ENCODE assay signal across 11 mouse cellular contexts in genomic region chr4:97575447-97575846, GRCm38 (mm10).
DNase-seq lines count a peak whose midpoint lies in the region; ATAC-seq lines count a peak whose summit lies in the region.
"Had no signal": no experiment of that assay in that cellular context is flagged by ENCODE, and none has a peak within 500 bp of the region (broad histone marks: within the 10 kb centered on the region; RNA-seq: fewer than 3 reads in every experiment).

No protein-coding gene starts in this region.

- ATAC-seq in midbrain, embryonic 15.5 days (replicated peaks): no peak
- ATAC-seq in limb, embryonic 12.5 days (ENCODE audit: insufficient number of reproducible peaks, insufficient read depth, low FRiP score, low TSS enrichment, low read depth): peak; percentile 76

- H3K36me3 ChIP-seq in midbrain, embryonic 10.5 days: no peaks in the 10 kb centered on the region
- H3K36me3 ChIP-seq in midbrain, embryonic 15.5 days (replicated peaks): no peaks in the 10 kb centered on the region
- no peaks in the 10 kb centered on the region for H3K36me3 ChIP-seq in limb, embryonic 12.5 days
- H3K36me3 ChIP-seq: G1E; lung, embryonic 15.5 days; stomach, embryonic 15.5 days had no signal

- peak; percentile 19 for DNase-seq in midbrain, embryonic 10.5 days (ENCODE audit: low spot score)
- peak; percentile 28 to 66 for DNase-seq in frontal cortex, adult 2 months (ENCODE audit: extremely low spot score in 1 of 2, low spot score in 1 of 2)
- DNase-seq in kidney, adult 9 months: no peak
- DNase-seq in urinary bladder, postnatal 10 days (ENCODE audit: low spot score): no peak
- no peak for DNase-seq in urinary bladder, postnatal 4 days (ENCODE audit: low spot score in 2 of 2)
- no peak for DNase-seq in urinary bladder, postnatal 36 days (ENCODE audit: low spot score in 2 of 2)

- no peaks in the 10 kb centered on the region for H3K27me3 ChIP-seq in midbrain, embryonic 10.5 days (ENCODE audit: low read depth, poor library complexity, severe bottlenecking)
- H3K27me3 ChIP-seq in midbrain, embryonic 15.5 days (replicated peaks): no peaks in the 10 kb centered on the region
- H3K27me3 ChIP-seq in limb, embryonic 12.5 days: 0 out of 2 replicates have a peak, but pooled peaks cover 3% of the 10 kb centered on the region
- H3K27me3 ChIP-seq: lung, embryonic 15.5 days; stomach, embryonic 15.5 days had no signal

- WGBS in midbrain, embryonic 10.5 days: 62% methylated on average over 5 of the region's 5 CpGs
- WGBS in midbrain, embryonic 15.5 days: 28% methylated on average over 5 of the region's 5 CpGs
- 2% methylated on average over 5 of the region's 5 CpGs for WGBS in limb, embryonic 12.5 days

- no peak overlapping the region for H3K4me2 ChIP-seq in midbrain, embryonic 15.5 days
- peak overlapping the region; percentile 19; the same call in 1 of the 2 replicates for H3K4me2 ChIP-seq in limb, embryonic 12.5 days
- H3K4me2 ChIP-seq: lung, embryonic 15.5 days; stomach, embryonic 15.5 days had no signal

- H3K9ac ChIP-seq in midbrain, embryonic 15.5 days: no peak overlapping the region
- H3K9ac ChIP-seq in limb, embryonic 12.5 days (replicated peaks): no peak overlapping the region
- H3K9ac ChIP-seq: lung, embryonic 15.5 days; stomach, embryonic 15.5 days had no signal

- no peak overlapping the region for H3K4me3 ChIP-seq in midbrain, embryonic 10.5 days
- H3K4me3 ChIP-seq in midbrain, embryonic 15.5 days: no peak overlapping the region
- no peak overlapping the region for H3K4me3 ChIP-seq in limb, embryonic 12.5 days (replicated peaks)
- H3K4me3 ChIP-seq: lung, embryonic 15.5 days; stomach, embryonic 15.5 days had no signal

- H3K9me3 ChIP-seq in midbrain, embryonic 10.5 days (replicated peaks): no peaks in the 10 kb centered on the region
- no peaks in the 10 kb centered on the region for H3K9me3 ChIP-seq in midbrain, embryonic 15.5 days
- H3K9me3 ChIP-seq in limb, embryonic 12.5 days: no peaks in the 10 kb centered on the region
- H3K9me3 ChIP-seq: lung, embryonic 15.5 days; stomach, embryonic 15.5 days had no signal

- no peaks in the 10 kb centered on the region for H3K4me1 ChIP-seq in midbrain, embryonic 10.5 days
- 0 out of 2 replicates have a peak, but pooled peaks cover 3% of the 10 kb centered on the region for H3K4me1 ChIP-seq in midbrain, embryonic 15.5 days
- peaks cover 45% of the 10 kb centered on the region for H3K4me1 ChIP-seq in limb, embryonic 12.5 days (replicated peaks)
- H3K4me1 ChIP-seq: stomach, embryonic 15.5 days had no signal

- H3K27ac ChIP-seq in midbrain, embryonic 10.5 days (replicated peaks): no peak overlapping the region
- no peak overlapping the region for H3K27ac ChIP-seq in midbrain, embryonic 15.5 days
- no peak overlapping the region; the same call in 1 of the 2 replicates for H3K27ac ChIP-seq in limb, embryonic 12.5 days
- H3K27ac ChIP-seq: lung, embryonic 15.5 days; stomach, embryonic 15.5 days had no signal

Comparison
In these comparisons a context has a peak if more than half of its experiments do, and no peak if none do; other contexts are left out.
1. DNase-seq: peak in midbrain, embryonic 10.5 days (single experiment) and frontal cortex, adult 2 months (2 of 2); none in kidney, adult 9 months (single experiment), urinary bladder, postnatal 10 days (single experiment), urinary bladder, postnatal 4 days (0 of 2) and urinary bladder, postnatal 36 days (0 of 2).